Mouse (Mus musculus) limb, embryonic 11.5 days (tissue): Measurements from ENCODE around the gene Tenm2. TPM values are rescaled to one million over a fixed set of nuclear protein-coding genes. Genes with fewer than 3 reads are reported as not detected.

Experiments used
- ATAC-seq: fragments of 200-750 bp; cut with Nextera tagmentation; 2 replicates; pipeline ENCODE4 v1.8.0; 2017; ENCODE audit warnings: low read depth; ENCODE audit not compliant: insufficient number of reproducible peaks, low FRiP score, low TSS enrichment
- DNase-seq: peaks from one replicate; pipeline ENCODE4 v3.0.0-alpha.2; 2015; ENCODE audit warnings: low spot score
- H3K27ac ChIP-seq: fragments of 300-500 bp; sonication (generic); replicated peaks from 2 replicates; pipeline ENCODE4 v1.5.1; 2014; ENCODE audit warnings: low read depth, mild to moderate bottlenecking, low read length
- H3K27me3 ChIP-seq: fragments of 300-500 bp; sonication (generic); 2 replicates; pipeline ENCODE4 v1.6.1; 2014; ENCODE audit warnings: mild to moderate bottlenecking, low read length, mixed read lengths; ENCODE audit not compliant: control insufficient read depth, insufficient read depth
- H3K36me3 ChIP-seq: fragments of 300-500 bp; sonication (generic); 2 replicates; pipeline ENCODE4 v1.6.1; 2014; ENCODE audit warnings: mild to moderate bottlenecking, low read length, moderate library complexity, mixed read lengths; ENCODE audit not compliant: control insufficient read depth, insufficient read depth
- H3K4me1 ChIP-seq: fragments of 300-500 bp; sonication (generic); 2 replicates; pipeline ENCODE4 v1.6.1; 2014; ENCODE audit warnings: low read length, mixed read lengths; ENCODE audit not compliant: control insufficient read depth, insufficient read depth
- H3K4me2 ChIP-seq: fragments of 300-500 bp; sonication (generic); 2 replicates; pipeline ENCODE4 v1.6.1; 2014; ENCODE audit warnings: low read depth, mild to moderate bottlenecking, moderate library complexity; ENCODE audit not compliant: severe bottlenecking
- H3K4me3 ChIP-seq: fragments of 300-500 bp; sonication (generic); 2 replicates; pipeline ENCODE4 v1.5.1; 2014; ENCODE audit warnings: low read depth, low read length
- H3K9ac ChIP-seq: fragments of 300-500 bp; sonication (generic); 2 replicates; pipeline ENCODE4 v1.6.1; 2014; ENCODE audit warnings: mild to moderate bottlenecking, low read length
- H3K9me3 ChIP-seq: fragments of 300-500 bp; sonication (generic); 2 replicates; pipeline ENCODE4 v1.6.1; 2016; ENCODE audit warnings: low read length; ENCODE audit not compliant: control insufficient read depth
- WGBS: fragments of 180-500 bp; shearing (Covaris S2); extraction: QIAGEN DNeasy Blood & Tissue Kit; methylation state at CpG from one replicate; pipeline ENCODE4 v1.1.7; 2014; 5-methylcytosine and 5-hydroxymethylcytosine counted together
- polyA plus RNA-seq: library from polyadenylated mRNA; unstranded; fragments of >200 nt; fragmentation: Nextera tagmentation; extraction: Ambion mirVana; gene quantifications from 2 replicates; pipeline ENCODE4 v1.2.1, GENCODE M21; 2014

Gene Tenm2
- polyA plus RNA-seq, 1 experiment from 2014 or later = 0.44 TPM

DNA sequence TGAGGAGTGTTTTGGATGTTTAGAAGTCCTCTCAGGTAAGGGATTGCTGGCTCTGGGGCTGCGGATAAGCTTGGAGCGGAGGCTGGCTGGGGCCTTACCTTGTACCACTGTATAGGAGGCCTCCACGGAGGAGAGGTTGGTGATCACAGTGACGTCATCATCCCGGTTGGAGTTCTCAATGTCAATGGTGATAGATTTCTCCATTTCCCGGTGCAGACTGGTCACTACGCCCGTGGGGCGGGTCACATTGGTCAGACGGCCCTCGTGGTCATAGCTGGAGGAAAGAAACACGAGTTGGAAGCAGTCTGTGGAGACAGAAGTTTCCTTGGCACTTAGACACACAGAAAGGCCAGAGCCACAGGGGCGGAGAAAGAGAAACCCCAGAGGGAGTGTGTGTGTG is 1194.4 kb downstream of the Tenm2 start:
- WGBS = 84% methylated on average over 13 of the region's 13 CpGs
- H3K4me1 ChIP-seq = no peaks in the 10 kb centered on the region
- DNase-seq = no peak
- H3K36me3 ChIP-seq = no peaks in the 10 kb centered on the region
- no peak overlapping the region for H3K27ac ChIP-seq
- no peak overlapping the region for H3K4me3 ChIP-seq
- no peaks in the 10 kb centered on the region for H3K27me3 ChIP-seq
- no peak overlapping the region for H3K4me2 ChIP-seq
- no peak overlapping the region for H3K9ac ChIP-seq
- no peak for ATAC-seq
- no peaks in the 10 kb centered on the region for H3K9me3 ChIP-seq

- Histone ChIP-seq H3K27ac (no peak overlapping the region), H3K9me3 (no peaks in the 10 kb centered on the region), H3K4me3 (no peak overlapping the region), H3K4me2 (no peak overlapping the region), H3K9ac (no peak overlapping the region), H3K36me3 (no peaks in the 10 kb centered on the region), H3K4me1 (no peaks in the 10 kb centered on the region), H3K27me3 (no peaks in the 10 kb centered on the region)
- WGBS = 80% methylated on average over 10 of the region's 10 CpGs
- DNase-seq (no peak), ATAC-seq (no peak)
Measured at GRCm38 (mm10) chr11:36040508-36041233, 1195.1 kb downstream of the Tenm2 start.

- ATAC-seq = no peak
- no peak for DNase-seq
- H3K27me3 ChIP-seq = no peaks in the 10 kb centered on the region
- WGBS = 91% methylated on average over 10 of the region's 10 CpGs
- no peaks in the 10 kb centered on the region for H3K4me1 ChIP-seq
- no peak overlapping the region for H3K9ac ChIP-seq
- no peak overlapping the region for H3K4me3 ChIP-seq
- no peak overlapping the region for H3K4me2 ChIP-seq
- no peaks in the 10 kb centered on the region for H3K36me3 ChIP-seq
- H3K27ac ChIP-seq = no peak overlapping the region
- no peaks in the 10 kb centered on the region for H3K9me3 ChIP-seq
Measured at GRCm38 (mm10) chr11:36039825-36040224, 1195.9 kb downstream of the Tenm2 start.

DNA sequence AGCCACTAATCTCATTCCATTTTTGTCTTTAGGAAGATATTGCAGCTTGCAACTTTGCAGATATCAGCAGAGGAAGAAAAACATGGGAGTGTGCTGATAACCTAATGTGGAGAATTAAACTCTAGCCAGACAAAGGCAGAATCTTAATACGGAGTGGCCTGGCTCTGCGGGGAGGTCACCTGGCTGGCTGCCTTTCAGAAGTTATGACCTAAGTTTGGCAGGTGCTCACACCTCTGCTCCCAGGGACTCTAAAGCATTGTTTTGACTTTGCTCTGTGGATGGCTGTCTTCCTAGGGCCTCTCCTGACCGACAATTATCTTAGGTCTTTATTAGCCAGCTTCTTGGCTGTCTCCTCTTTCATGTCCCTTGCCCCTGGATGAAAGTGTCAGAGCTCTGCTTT is 1197.4 kb downstream of the Tenm2 start:
- H3K4me2 ChIP-seq = no peak overlapping the region
- H3K27ac ChIP-seq = no peak overlapping the region
- H3K4me3 ChIP-seq = no peak overlapping the region
- no peak overlapping the region for H3K9ac ChIP-seq
- DNase-seq = no peak
- WGBS = 36% methylated on average over 3 of the region's 3 CpGs
- H3K4me1 ChIP-seq = no peaks in the 10 kb centered on the region
- no peaks in the 10 kb centered on the region for H3K36me3 ChIP-seq
- no peaks in the 10 kb centered on the region for H3K9me3 ChIP-seq
- H3K27me3 ChIP-seq = no peaks in the 10 kb centered on the region
- ATAC-seq = no peak

DNA sequence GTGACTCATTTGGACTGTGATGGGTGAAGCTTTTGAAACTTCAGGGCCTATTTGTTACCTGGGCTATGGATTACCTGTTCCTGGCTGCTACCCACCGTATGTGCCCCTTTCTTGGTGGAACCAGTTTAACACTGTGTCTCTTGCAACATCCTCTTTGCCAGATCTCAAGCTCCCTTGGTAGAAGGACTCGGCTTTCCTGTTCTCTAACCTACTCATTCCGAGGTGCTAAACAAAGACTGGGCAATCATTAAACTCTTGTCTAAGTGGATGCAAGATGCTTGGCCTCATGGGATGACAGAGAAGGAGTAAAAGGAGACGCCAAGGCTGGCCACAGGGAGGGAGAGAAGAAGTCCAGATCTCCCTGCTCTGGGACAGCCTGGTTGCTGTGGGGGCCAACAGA is 1198.5 kb downstream of the Tenm2 start:
- H3K27me3 ChIP-seq = no peaks in the 10 kb centered on the region
- H3K4me1 ChIP-seq = no peaks in the 10 kb centered on the region
- no peaks in the 10 kb centered on the region for H3K9me3 ChIP-seq
- H3K36me3 ChIP-seq = no peaks in the 10 kb centered on the region
- H3K9ac ChIP-seq = no peak overlapping the region
- no peak overlapping the region for H3K4me2 ChIP-seq
- 62% methylated on average over 4 of the region's 4 CpGs for WGBS
- H3K4me3 ChIP-seq = no peak overlapping the region
- no peak overlapping the region for H3K27ac ChIP-seq
- no peak for DNase-seq
- ATAC-seq = no peak

DNA sequence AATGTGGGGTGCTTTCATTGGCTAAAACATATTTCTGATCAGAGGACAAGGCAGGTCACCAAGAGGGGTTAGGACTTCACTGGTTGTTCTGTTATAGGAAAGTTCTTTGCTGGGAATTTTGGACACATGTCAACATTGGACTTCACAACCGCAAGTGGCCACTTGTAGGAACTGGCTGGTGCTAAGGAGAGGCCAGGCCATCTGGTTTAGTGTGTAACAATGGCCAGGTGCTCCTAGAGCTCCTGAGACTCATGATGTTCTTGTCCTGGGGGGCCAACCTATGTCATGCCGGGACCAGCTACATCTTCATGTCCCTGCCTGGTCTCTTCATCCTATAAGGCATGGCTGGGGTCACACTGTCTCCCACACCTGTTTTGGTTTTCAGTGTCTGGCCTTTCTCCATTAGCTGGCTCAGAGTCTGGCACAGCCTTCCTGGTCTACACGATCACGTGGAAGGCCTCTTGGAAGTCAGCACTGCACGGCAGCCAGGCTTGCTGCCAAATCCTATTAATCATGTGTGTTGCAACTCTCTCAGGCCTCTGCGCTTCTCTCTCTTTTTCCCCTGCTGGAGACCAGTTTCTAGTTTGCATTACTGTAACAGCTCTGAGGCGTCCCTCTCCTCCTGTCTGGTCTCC is 1199.6 kb downstream of the Tenm2 start:
- Histone ChIP-seq H3K36me3 (no peaks in the 10 kb centered on the region), H3K9ac (no peak overlapping the region), H3K27me3 (no peaks in the 10 kb centered on the region), H3K9me3 (no peaks in the 10 kb centered on the region), H3K4me3 (no peak overlapping the region), H3K4me2 (no peak overlapping the region), H3K4me1 (no peaks in the 10 kb centered on the region), H3K27ac (no peak overlapping the region)
- WGBS = 54% methylated on average over 7 of the region's 7 CpGs
- ATAC-seq (no peak), DNase-seq (peak; percentile 37)

GRCm38 (mm10) chr11:36031751-36032150 is 1204.0 kb downstream of the Tenm2 start:
- H3K36me3 ChIP-seq = no peaks in the 10 kb centered on the region
- DNase-seq (no peak), ATAC-seq (no peak)
- H3K4me1 ChIP-seq = no peaks in the 10 kb centered on the region
- H3K4me2 ChIP-seq = no peak overlapping the region
- H3K27me3 ChIP-seq = no peaks in the 10 kb centered on the region
- H3K9ac ChIP-seq = no peak overlapping the region
- no peak overlapping the region for H3K4me3 ChIP-seq
- H3K9me3 ChIP-seq = no peaks in the 10 kb centered on the region
- 22% methylated on average over 9 of the region's 9 CpGs for WGBS
- H3K27ac ChIP-seq = no peak overlapping the region

DNA sequence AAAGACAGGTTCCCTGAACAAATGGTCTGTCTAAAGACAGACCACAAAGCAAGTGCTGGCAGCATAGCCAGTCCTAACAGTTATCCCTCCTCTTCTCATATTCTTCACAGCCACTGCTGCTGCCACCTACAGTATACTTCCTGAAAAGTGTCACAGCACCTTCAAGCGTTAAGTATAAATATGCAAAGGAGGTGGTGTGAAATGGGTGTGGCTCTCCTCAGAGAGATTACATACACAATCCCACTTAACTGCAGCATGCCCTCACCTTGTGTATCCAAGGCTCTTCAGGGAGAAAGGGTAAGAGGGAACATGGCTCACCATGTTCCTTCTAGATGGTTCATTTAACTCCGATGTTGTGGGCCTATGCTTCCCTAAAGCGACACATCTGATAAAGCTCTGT is 1215.8 kb downstream of the Tenm2 start:
- Histone ChIP-seq H3K27me3 (no peaks in the 10 kb centered on the region), H3K4me1 (no peaks in the 10 kb centered on the region), H3K27ac (no peak overlapping the region), H3K4me2 (no peak overlapping the region), H3K9me3 (peaks cover 2% of the 10 kb centered on the region; the same call in 1 of the 2 replicates), H3K36me3 (no peaks in the 10 kb centered on the region), H3K4me3 (no peak overlapping the region), H3K9ac (no peak overlapping the region)
- DNase-seq (no peak), ATAC-seq (no peak)
- WGBS = 55% methylated on average over 3 of the region's 3 CpGs
